Mouse (Mus musculus) ovary, adult 2 months (tissue): ENCODE measurements around the gene Gm13693. TPM values are rescaled to one million over a fixed set of nuclear protein-coding genes. Genes with fewer than 3 reads are reported as not detected.

ENCODE experiments used
- polyA plus RNA-seq: library from polyadenylated mRNA; depleted of rRNA; stranded (reverse); fragments of >200 nt; gene quantifications from 2 replicates; pipeline ENCODE4 v1.2.3, GENCODE M21; 2012; rRNA removed

The Gm13693 gene
- not detected in 2 replicates for polyA plus RNA-seq

GRCm38 (mm10) chr2:83961203-83961602 lies at the start of gene Gm13693:
Gm13693 (plus strand) TSS chr2:83961503.

GRCm38 (mm10) chr2:83940931-83941361 lies 20.4 kb upstream of the Gm13693 start, which contains the start of gene Zswim2:
Zswim2 (minus strand) TSS chr2:83941228.

DNA sequence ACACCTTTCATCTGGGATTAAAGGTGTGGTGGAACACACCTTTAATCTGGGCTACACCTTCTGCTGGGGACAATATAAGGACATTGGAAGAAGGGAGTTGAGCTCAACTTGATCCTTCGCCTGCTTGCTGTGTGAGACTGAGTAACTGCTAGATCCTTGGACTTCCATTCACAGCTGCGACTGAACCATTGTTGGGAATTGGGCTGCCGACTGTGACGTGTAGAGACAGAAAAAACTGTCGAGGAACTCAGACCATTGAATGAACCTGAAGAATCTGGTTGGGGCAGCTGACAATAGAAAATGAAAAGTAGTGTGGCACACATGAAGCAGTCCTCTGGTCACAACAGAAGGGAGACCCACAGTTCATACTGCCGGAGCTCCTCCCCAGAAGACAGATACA lies 5.9 kb upstream of the Gm13693 start, which contains the start of gene Gm13698:
Gene Gm13698, plus strand, starts transcription at position 301 of the 400 bp plus-strand sequence.

GRCm38 (mm10) chr2:83967013-83967412 lies 5.7 kb downstream of the Gm13693 start, which contains the start of gene Gm13695:
Gm13695 (plus strand) TSS chr2:83967313.

GRCm38 (mm10) chr2:83972823-83973222 lies 11.5 kb downstream of the Gm13693 start, which contains the start of gene Gm13696:
Gm13696 (plus strand) TSS chr2:83973123.

GRCm38 (mm10) chr2:83978633-83979032 lies 17.3 kb downstream of the Gm13693 start, which contains the start of gene Gm13694:
Gm13694 (plus strand) TSS chr2:83978933.

GRCm38 (mm10) chr2:83984443-83984842 lies 23.1 kb downstream of the Gm13693 start, which contains the start of gene Gm13697:
Gm13697 (plus strand) TSS chr2:83984743.

GRCm38 (mm10) chr2:83990253-83990652 lies 28.9 kb downstream of the Gm13693 start, which contains the start of gene Gm13691:
Gm13691 (plus strand) TSS chr2:83990553.

Other genes starting within 250 kb of the Gm13693 start
- 257 and 321 TPM in 2 replicates for gene Itgav, start 237.1 kb upstream of the Gm13693 start, polyA plus RNA-seq
- 1.9 and 2.6 TPM in 2 replicates for gene Fam171b, start 148.9 kb upstream of the Gm13693 start, polyA plus RNA-seq
- gene Zswim2, start 20.3 kb upstream of the Gm13693 start, polyA plus RNA-seq = not detected in 2 replicates
- not detected in 2 replicates for gene Gm13698, start 5.8 kb upstream of the Gm13693 start, polyA plus RNA-seq
- not detected in 2 replicates for gene Gm13695, start 5.8 kb downstream of the Gm13693 start, polyA plus RNA-seq
- not detected in 2 replicates for gene Gm13696, start 11.6 kb downstream of the Gm13693 start, polyA plus RNA-seq
- not detected in 2 replicates for gene Gm13694, start 17.4 kb downstream of the Gm13693 start, polyA plus RNA-seq
- gene Gm13697, start 23.2 kb downstream of the Gm13693 start, polyA plus RNA-seq = not detected in 2 replicates
- gene Gm13691, start 29.1 kb downstream of the Gm13693 start, polyA plus RNA-seq = not detected in 2 replicates